Mouse (Mus musculus) heart, adult 9 months (tissue): ENCODE data around the gene Rhov.

Experiments used
- DNase-seq, 2 experiments: peaks; one replicate each; pipeline ENCODE4 v3.0.0; 2022; ENCODE audit warnings: low spot score in 2 of 2

The Rhov gene

GRCm38 (mm10) chr2:119270643-119271331, at the start of gene Rhov:
Rhov (minus strand) TSS chr2:119271272.
- no peak for DNase-seq

GRCm38 (mm10) chr2:119320571-119320970, 49.5 kb upstream of the Rhov start:
- no peak for DNase-seq

GRCm38 (mm10) chr2:119318043-119318710, 47.1 kb upstream of the Rhov start:
- no peak for DNase-seq

GRCm38 (mm10) chr2:119314742-119315310, 43.8 kb upstream of the Rhov start:
- DNase-seq, result no peak

- no peak for DNase-seq
Measured at GRCm38 (mm10) chr2:119313780-119314479, 42.9 kb upstream of the Rhov start.

- no peak for DNase-seq
Measured at GRCm38 (mm10) chr2:119312380-119312958, 41.4 kb upstream of the Rhov start.

GRCm38 (mm10) chr2:119311544-119311943, 40.5 kb upstream of the Rhov start:
- peak; percentile 53 to 71 for DNase-seq

- DNase-seq, result peak in 1 of 2 experiments; percentile 73
Measured at GRCm38 (mm10) chr2:119304798-119305208, 33.7 kb upstream of the Rhov start.

- DNase-seq, result no peak
Measured at GRCm38 (mm10) chr2:119304391-119304790, 33.3 kb upstream of the Rhov start.

GRCm38 (mm10) chr2:119302876-119303275, 31.8 kb upstream of the Rhov start:
- DNase-seq, result no peak

GRCm38 (mm10) chr2:119300819-119301493, 29.9 kb upstream of the Rhov start:
- peak; percentile 66 to 79 for DNase-seq

- peak; percentile 91 to 95 for DNase-seq
Measured at GRCm38 (mm10) chr2:119299981-119300818, 29.1 kb upstream of the Rhov start.

GRCm38 (mm10) chr2:119298839-119299238, 27.8 kb upstream of the Rhov start:
- no peak for DNase-seq

GRCm38 (mm10) chr2:119298330-119298729, 27.3 kb upstream of the Rhov start:
- DNase-seq, result peak in 1 of 2 experiments; percentile 69

GRCm38 (mm10) chr2:119297506-119297905, 26.4 kb upstream of the Rhov start:
- DNase-seq, result no peak

GRCm38 (mm10) chr2:119296756-119297155, 25.7 kb upstream of the Rhov start:
- DNase-seq, result no peak

- DNase-seq, result no peak
Measured at GRCm38 (mm10) chr2:119294411-119294810, 23.3 kb upstream of the Rhov start.

GRCm38 (mm10) chr2:119293776-119294390, 22.8 kb upstream of the Rhov start:
- no peak for DNase-seq

GRCm38 (mm10) chr2:119293311-119293710, 22.2 kb upstream of the Rhov start:
- DNase-seq, result no peak

GRCm38 (mm10) chr2:119292852-119293251, 21.8 kb upstream of the Rhov start:
- no peak for DNase-seq
